Mouse (Mus musculus) thymus, adult 2 months (tissue): Measurements from ENCODE around the gene Rmi1. TPM values are rescaled to one million over a fixed set of nuclear protein-coding genes. Genes with fewer than 3 reads are reported as not detected.
A peak's percentile ranks its signal among the peaks of the same experiment; 100 is the strongest.
"Not testable (repeated sequence)": the region's sequence is repeated elsewhere in the genome, so short reads cannot be mapped to it uniquely, and the experiment has no call there.

ENCODE experiments used
- DNase-seq: peaks from one replicate; pipeline ENCODE4 v3.0.0; 2021
- H3K27ac ChIP-seq: fragments of 200-500 bp; 2 replicates; pipeline ENCODE4 v1.5.1; 2012; ENCODE audit warnings: low read length, control low read depth; ENCODE audit not compliant: control insufficient read depth, insufficient read depth
- H3K27me3 ChIP-seq: fragments of 200-500 bp; 2 replicates; pipeline ENCODE4 v1.6.1; 2012; ENCODE audit warnings: mild to moderate bottlenecking, low read length, moderate library complexity, mixed read lengths; ENCODE audit not compliant: control insufficient read depth, insufficient read depth
- H3K36me3 ChIP-seq: fragments of 200-500 bp; 2 replicates; pipeline ENCODE4 v1.6.1; 2012; ENCODE audit warnings: mild to moderate bottlenecking, low read length, moderate library complexity; ENCODE audit not compliant: control insufficient read depth, insufficient read depth
- H3K4me1 ChIP-seq: fragments of 200-500 bp; replicated peaks from 2 replicates; pipeline ENCODE4 v1.6.1; 2012; ENCODE audit warnings: low read length; ENCODE audit not compliant: control insufficient read depth, insufficient read depth
- H3K4me3 ChIP-seq: fragments of 200-500 bp; 2 replicates; pipeline ENCODE4 v1.5.1; 2012; ENCODE audit warnings: mild to moderate bottlenecking, low read length, control low read depth, moderate library complexity; ENCODE audit not compliant: control insufficient read depth, insufficient read depth
- CTCF ChIP-seq: fragments of 200-500 bp; IDR thresholded peaks from 2 replicates; pipeline ENCODE4 v1.5.1; 2012; ENCODE audit warnings: mild to moderate bottlenecking, control low read depth, low read length, moderate library complexity, borderline replicate concordance; ENCODE audit not compliant: control insufficient read depth, poor library complexity, insufficient read depth; ENCODE audit errors: extremely low read depth
- POLR2A ChIP-seq: fragments of 200-500 bp; IDR thresholded peaks from 2 replicates; pipeline ENCODE4 v1.6.1; 2012; ENCODE audit warnings: mild to moderate bottlenecking, low read length, control low read depth, moderate library complexity; ENCODE audit not compliant: control insufficient read depth, poor library complexity, insufficient read depth; ENCODE audit errors: extremely low read depth
- WGBS: fragments of 180-500 bp; shearing (Covaris S2); methylation state at CpG from one replicate; pipeline ENCODE4 v1.1.7; 2018; 5-methylcytosine and 5-hydroxymethylcytosine counted together
- polyA plus RNA-seq: library from polyadenylated mRNA; depleted of rRNA; stranded (reverse); fragments of >200 nt; gene quantifications from 2 replicates; pipeline ENCODE4 v1.2.3, GENCODE M21; 2012

The Rmi1 gene
- polyA plus RNA-seq, 1 experiment = 16.9 TPM

DNA sequence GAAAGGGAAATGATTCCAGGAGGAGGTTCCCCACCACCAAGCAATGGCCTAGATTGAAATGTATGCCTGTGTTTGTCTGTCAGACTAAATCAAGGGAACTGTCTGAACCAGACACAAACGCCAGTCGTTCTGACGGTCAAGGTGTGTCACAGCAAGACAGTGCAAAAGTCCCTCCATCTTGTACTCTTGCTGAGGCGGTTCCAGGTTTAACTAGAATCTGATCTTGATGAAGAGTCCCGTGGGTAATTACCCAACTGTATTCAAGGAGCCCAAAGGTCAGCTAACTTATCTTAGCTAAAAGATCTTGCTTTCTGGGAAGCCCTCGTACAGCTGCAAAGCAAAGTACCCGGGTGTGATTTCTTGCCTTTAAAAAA lies 16.5 kb upstream of the Rmi1 start:
- DNase-seq = no peak
- Histone ChIP-seq H3K4me3 (peak overlapping the region; percentile 71), H3K4me1 (peaks cover 8% of the 10 kb centered on the region), H3K27me3 (no peaks in the 10 kb centered on the region), H3K27ac (no peak overlapping the region), H3K36me3 (peaks cover 26% of the 10 kb centered on the region)
- TF ChIP-seq CTCF (no peak), POLR2A (no peak)
- 91% methylated on average over 7 of the region's 7 CpGs for WGBS

DNA sequence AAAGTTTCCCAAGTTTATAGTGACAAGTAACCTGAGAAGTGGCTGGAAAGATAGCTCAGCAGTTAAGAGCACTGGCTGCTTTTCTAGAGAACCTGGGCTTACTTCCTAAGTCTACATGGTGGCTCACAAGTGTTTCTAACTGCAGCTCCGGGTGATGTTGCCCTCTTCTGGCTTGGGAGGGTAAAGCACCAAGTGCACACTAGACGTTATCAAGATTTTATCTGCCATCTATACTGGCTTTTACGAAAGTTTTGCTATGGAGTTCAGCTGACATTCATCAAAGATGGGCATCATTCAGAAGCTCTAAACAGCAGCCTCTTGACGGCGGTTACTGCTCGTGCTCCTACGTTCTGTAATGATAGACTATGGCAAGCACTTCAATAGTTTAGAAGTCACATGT lies 14.1 kb upstream of the Rmi1 start:
- H3K36me3 ChIP-seq = peaks cover 24% of the 10 kb centered on the region
- H3K27ac ChIP-seq = no peak overlapping the region
- TF ChIP-seq CTCF (no peak), POLR2A (no peak)
- H3K4me1 ChIP-seq = peaks cover 8% of the 10 kb centered on the region
- peak; percentile 85 for DNase-seq
- no peaks in the 10 kb centered on the region for H3K27me3 ChIP-seq
- H3K4me3 ChIP-seq = no peak overlapping the region
- WGBS = 20% methylated on average over 7 of the region's 7 CpGs

DNA sequence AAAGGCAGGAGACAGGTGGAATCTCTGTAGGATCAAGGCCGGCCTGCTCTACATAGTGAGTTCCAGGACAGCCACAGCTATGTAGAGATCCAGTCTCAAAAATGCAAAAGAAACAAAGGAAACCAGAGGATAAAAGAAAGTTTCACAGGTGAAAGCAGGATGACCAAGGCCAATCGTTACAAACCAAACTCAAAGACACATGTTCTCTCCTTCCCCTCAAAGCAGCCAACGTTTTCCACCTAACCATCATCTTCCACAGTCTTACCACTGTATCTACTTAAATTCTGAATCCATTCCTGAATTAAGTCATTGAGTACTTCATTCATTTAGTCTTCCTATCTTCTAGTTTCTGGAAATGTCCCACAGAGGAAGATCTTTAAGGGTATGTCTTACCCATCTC lies 13.7 kb upstream of the Rmi1 start:
- peaks cover 28% of the 10 kb centered on the region for H3K36me3 ChIP-seq
- no peak for TF ChIP-seq POLR2A
- no peak for TF ChIP-seq CTCF
- WGBS = 59% methylated on average over 3 of the region's 3 CpGs
- H3K27ac ChIP-seq = no peak overlapping the region
- no peak for DNase-seq
- H3K27me3 ChIP-seq = no peaks in the 10 kb centered on the region
- H3K4me3 ChIP-seq = no peak overlapping the region
- peaks cover 8% of the 10 kb centered on the region for H3K4me1 ChIP-seq

DNA sequence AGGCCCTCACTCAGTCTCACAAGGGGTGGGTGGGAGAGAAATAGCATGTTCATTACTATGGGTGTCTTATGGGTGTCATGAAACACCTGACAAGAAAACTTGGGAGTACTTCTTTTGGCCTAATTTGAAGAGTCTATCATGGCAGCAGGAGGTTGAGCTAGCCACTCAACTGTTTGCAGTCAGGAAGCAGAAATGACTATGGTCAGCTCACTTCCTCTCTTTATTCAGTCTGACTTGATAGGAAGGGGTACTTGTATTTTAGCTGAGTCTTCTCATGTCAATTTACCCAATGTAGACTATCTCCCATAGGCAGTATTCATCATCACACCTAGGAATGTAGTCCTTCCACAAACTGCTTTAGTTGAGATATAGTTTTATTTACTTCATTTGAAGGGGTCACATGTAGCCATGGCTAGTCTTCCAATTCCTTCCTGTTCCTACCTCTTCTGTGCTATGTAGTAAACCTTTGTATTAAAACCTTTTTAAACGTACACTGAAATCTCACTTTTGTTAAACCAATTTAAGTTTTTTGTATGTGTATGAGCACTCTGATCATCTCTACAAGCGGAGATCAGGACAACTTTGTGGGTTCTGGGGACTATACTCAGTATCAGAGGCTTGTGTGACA lies 12.6 kb upstream of the Rmi1 start:
- DNase-seq = no peak
- WGBS = 95% methylated on average over 2 of the region's 2 CpGs
- TF ChIP-seq CTCF = no peak
- no peak for TF ChIP-seq POLR2A
- Histone ChIP-seq H3K27me3 (no peaks in the 10 kb centered on the region), H3K27ac (no peak overlapping the region), H3K36me3 (peaks cover 38% of the 10 kb centered on the region), H3K4me3 (no peak overlapping the region), H3K4me1 (peaks cover 5% of the 10 kb centered on the region)

DNA sequence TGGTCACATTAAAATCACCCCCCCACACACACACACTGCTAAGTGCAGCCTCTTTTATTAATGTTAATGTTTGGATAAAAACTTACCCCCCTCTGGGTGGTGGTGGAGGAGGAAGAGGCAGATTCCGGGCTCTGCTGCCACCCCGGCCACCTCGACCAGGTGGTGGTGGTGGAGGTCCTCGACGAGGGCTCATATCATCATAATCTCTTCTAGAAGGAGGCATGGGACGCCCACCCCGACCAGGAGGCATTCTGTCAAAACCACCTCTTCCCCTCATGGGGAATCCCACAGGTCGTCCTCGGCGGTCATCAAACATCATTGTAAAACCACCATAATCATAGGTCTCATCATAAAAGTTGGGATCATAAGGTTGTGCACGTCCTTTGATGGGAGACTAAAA lies 7.7 kb upstream of the Rmi1 start:
- 88% methylated on average over 11 of the region's 11 CpGs for WGBS

DNA sequence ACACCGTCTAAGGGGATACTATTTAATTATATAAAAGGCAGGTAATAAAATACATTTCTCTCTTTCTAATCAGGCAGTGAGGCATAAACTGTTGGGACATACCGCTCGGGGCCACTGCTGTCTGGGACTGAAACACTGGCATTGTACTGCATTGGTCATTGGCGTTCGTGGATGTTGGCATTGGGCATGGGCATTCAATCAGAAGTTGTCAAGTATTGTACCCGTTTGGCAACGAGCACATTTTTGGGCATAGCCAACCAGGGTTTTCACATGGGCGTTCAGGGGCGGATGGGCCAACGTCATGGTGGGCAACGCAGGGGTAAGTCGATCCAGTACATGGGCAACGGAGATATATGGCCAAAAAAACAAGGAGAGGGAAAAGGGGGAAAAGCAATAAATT lies 4.4 kb upstream of the Rmi1 start:
- TF ChIP-seq CTCF = no peak
- no peak for TF ChIP-seq POLR2A
- peaks cover 60% of the 10 kb centered on the region for H3K36me3 ChIP-seq
- DNase-seq = no peak
- no peak overlapping the region for H3K4me3 ChIP-seq
- no peaks in the 10 kb centered on the region for H3K27me3 ChIP-seq
- 0 out of 2 replicates have a peak, but pooled peaks cover 2% of the 10 kb centered on the region for H3K4me1 ChIP-seq
- H3K27ac ChIP-seq = no peak overlapping the region
- WGBS = 98% methylated on average over 13 of the region's 13 CpGs

More for the DNA sequence above, 7.7 kb upstream of the Rmi1 start:
- H3K27ac ChIP-seq, H3K4me1 ChIP-seq, DNase-seq, H3K27me3 ChIP-seq, H3K4me3 ChIP-seq: not testable (repeated sequence)
- H3K36me3 ChIP-seq = peaks cover 77% of the 10 kb centered on the region

DNA sequence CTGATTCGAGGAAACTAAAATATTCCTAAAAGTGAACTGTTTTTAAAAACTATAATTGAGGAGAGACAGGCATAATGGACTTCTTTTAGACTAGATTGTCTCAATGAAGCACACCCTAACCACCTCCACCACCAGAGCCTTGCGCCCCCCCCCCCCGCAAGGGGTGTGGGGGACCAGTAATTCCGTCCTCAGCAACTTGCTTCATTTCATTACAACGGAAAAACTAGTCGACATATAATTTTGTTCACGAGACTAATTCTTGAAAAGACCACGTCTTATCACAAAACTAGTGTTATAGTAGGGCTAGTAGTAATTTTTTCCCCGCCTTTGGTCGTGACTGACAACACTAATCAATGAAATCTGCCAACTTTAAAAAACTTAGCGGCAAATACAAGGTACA lies 1.5 kb upstream of the Rmi1 start:
- Histone ChIP-seq H3K27me3 (no peaks in the 10 kb centered on the region), H3K4me3 (peak overlapping the region; percentile 37), H3K27ac (no peak overlapping the region), H3K4me1 (peaks cover 7% of the 10 kb centered on the region), H3K36me3 (peaks cover 31% of the 10 kb centered on the region)
- TF ChIP-seq POLR2A (no peak), CTCF (no peak)
- 1% methylated on average over 11 of the region's 11 CpGs for WGBS
- no peak for DNase-seq
